Mouse (Mus musculus) brain, embryonic 14.5 days (tissue): ENCODE results near the gene Parm1.

Experiments
- CTCF ChIP-seq: fragments of 200-500 bp; IDR thresholded peaks from 2 replicates; pipeline ENCODE4 v1.5.1; 2012; ENCODE audit warnings: inconsistent platforms, mild to moderate bottlenecking, moderate library complexity, borderline replicate concordance; ENCODE audit not compliant: insufficient read depth, insufficient read length; ENCODE audit errors: extremely low read depth
- POLR2A ChIP-seq: fragments of 200-500 bp; IDR thresholded peaks from 2 replicates; pipeline ENCODE4 v1.6.1; 2012; ENCODE audit warnings: mild to moderate bottlenecking, inconsistent platforms, borderline replicate concordance; ENCODE audit not compliant: poor library complexity, insufficient read depth, insufficient read length, severe bottlenecking; ENCODE audit errors: extremely low read depth

- no peak for TF ChIP-seq CTCF
- no peak for TF ChIP-seq POLR2A
These were observed 90.4 kb downstream of the Parm1 start for GRCm38 (mm10) chr5:91607841-91608240.
